Mouse (Mus musculus) frontal cortex, postnatal 36 days (tissue): ENCODE measurements at regions not wholly inside any gene's neighbourhood (a gene's known extent, or its start where the extent isn't known, plus 50 kb on each side); places are given as distances from the start of the nearest gene placed in this dataset.

Source experiments
- DNase-seq, 2 experiments: peaks; one replicate each; pipeline ENCODE4 v3.0.0; 2022; ENCODE audit warnings: low spot score in 2 of 2

DNA sequence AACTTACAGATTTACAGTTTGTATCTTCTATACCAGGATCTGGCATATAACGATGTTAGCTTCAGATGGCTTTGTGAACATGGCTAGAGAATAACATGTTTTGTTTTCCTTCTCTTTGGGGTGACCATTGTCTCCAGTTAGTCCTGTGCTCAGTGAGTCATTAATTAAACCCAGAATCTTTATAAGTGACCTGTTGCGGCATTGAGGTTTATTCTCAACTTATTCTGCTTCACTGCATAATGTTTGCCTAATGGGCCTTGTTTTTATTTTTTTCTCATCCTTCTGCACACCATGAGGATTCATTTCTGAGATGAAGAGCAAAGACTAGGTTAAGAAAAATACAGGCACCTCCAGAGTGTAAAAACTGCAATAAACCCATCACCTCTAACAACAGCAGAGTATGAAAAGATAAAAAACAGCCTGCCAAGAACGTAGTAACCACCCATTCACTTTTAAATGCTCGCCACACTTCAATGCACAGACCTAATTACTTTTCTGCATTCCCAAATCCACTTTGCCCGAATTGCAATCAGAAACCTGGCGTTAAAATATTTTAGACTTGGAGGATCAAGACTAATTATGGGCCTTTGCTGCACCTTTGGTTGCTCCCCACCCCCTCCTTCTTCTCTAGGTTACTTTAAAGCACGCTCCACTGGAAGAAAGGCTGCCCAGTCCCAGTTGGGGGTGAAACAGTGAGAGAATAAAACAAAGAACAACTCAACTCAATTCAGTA, 381.5 kb upstream of the Nr2f1 start:
- no peak for DNase-seq

DNA sequence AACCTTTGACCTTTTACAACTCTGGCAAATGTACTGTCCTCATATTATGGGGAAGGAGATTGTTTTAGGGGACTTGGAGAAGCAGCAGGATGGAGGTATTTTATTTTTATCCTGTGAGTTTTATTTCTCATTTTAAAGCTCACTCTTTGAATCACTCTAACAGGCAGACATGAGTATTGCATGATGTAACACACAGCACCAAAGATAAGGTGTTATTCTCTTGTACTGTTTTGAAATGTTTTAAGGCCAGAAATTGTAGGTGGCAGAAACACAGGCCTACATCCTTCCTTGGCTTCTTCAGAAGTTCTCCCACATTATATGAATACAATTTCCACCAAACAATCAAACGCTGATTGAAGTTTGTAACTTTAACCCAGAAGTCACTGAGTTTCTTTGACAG, 377.9 kb upstream of the Nr2f1 start:
- DNase-seq, result no peak

DNA sequence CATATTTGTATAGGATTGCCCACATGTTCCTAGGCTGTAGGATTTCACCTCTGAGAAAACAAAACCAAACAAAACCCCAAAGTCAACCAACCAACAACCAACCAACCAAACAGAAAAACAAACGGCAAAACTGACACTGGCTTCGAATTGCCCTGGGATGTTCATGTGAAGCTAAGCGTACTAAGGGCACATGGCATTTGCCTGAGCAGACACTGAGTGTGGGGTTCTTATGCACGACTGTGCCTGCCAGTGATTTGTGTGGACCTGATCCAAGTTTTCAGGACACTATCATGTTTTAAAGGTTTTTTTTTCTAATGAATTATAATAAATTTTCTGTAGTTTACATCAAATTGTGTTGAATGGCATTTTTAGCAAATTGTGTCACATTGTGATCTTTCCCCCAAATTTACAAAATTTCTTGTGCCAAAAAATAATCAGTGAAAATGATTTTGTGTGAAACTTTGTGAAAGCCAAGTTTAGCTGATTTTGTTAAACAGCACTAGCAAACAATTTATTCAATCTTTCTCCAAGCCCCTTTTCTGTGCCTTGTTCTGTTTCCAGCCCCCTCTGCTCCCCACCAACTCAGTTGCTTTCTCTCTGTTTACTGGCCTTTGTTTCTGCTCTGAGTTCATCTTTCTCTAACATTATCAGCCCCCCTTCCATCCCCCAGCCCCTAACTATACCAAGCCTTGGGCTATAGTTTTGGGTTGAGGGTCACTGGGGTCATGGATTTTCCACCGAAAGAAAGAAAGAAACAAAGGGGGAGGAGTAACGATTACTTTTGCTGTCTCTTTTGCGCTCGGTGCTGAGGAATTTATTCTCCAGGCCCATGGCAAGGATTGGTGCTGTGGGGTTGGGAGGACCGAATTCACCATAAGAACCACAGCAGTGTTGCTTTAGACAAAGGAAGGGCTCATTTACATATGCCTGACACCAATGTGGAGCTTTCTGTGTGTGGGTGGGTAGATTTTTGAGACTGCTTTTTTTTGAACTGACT, 377.0 kb upstream of the Nr2f1 start:
- peak in 1 of 2 experiments; percentile 57 for DNase-seq

DNA sequence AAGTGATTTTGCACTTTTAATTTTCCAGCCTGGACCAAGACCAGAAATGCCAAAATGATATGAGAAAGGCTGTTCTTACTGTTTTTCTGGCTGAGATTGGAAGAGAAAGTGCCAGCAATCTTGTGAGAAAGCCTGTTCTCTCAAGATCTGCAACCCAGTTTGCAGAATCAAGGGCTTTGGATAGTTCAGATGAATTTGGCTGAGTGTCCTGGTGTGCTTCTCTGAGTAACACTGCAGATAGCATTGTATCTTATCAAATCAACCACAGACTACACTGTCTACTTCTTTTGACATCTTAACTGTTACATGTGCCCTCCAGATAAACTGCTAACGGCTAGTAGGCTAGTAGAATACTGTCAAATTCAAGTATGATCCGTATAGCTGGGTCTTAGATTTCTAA, 371.5 kb upstream of the Nr2f1 start:
- no peak for DNase-seq

DNA sequence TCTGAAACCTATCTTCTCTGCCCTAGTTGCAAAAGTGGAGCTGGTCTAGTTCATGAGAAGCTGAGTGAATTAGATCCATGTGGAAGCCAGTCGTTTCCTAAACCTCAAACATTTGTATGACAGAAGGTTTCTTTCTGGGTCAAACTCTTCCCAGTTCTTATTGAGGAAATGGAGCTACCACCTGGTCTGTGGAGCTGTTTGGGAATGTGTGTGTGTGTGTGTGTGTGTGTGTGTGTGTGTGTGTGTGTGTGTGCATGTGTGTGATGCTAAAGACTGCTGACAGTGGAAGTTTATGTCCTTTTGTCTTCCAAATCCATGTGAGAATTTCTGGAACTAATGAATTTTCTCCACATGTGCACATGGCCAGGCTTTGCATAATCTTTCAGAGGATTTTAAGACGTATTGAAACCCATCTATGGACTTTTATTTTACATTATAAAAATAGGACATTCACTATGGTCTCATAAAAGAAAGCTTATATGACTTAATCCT, 324.9 kb upstream of the Nr2f1 start:
- DNase-seq, result no peak

DNA sequence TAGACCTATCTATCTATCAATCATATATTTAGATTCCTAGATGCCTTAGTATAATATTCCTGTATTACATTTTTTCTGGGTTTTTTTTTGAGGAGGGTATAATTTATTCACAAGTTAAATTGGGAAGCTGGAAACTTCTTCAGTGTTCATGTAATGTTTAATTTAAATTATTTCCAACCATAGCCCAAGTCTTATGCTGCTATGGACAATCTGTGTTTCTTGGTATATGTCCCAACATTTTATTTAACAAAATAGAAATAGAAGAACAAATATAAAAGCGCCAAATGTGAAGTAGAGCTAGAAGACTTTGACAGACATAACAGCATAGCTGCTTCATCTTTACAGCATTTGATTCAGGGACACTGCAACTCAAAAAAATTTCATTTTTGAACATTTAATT, 321.2 kb upstream of the Nr2f1 start:
- DNase-seq, result no peak

DNA sequence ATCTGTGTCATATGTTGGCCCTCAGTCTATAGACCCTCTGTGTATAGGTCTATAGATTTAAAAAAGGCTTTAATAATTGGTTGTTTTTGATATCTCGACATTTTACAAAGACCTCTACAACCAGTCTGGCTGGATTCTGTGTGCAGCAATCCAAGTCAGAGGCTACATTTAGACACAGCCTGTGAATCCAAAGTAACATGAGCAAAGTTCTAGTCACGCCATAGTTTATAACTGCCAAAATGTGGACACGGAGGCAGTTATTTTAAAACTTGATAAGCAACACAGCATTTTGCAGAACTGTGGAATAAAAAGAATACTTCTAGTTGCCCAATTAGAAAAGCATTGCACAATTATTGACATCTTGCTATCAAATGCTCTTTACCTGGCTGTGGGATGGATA, 320.6 kb upstream of the Nr2f1 start:
- peak in 1 of 2 experiments; percentile 34 for DNase-seq

DNA sequence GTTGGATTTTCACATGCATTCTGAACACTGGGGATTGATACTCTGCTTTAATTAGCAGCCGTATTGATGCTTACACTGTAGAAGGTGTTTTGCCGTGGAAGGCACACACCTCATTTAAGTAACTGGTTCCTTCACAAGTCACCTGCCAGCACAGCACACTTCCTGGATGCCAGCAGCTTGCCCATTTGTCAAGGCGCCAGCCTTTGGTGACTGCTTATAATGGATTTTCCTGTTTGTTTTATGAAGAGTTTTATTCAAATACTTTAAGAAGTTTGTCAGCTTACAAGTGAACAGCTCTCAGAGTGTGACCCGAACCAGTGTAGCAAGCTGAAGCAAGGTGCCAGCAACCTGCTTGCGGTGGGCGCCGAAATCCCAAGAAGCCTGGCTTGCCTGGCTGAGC, 301.0 kb upstream of the Nr2f1 start:
- no peak for DNase-seq

DNA sequence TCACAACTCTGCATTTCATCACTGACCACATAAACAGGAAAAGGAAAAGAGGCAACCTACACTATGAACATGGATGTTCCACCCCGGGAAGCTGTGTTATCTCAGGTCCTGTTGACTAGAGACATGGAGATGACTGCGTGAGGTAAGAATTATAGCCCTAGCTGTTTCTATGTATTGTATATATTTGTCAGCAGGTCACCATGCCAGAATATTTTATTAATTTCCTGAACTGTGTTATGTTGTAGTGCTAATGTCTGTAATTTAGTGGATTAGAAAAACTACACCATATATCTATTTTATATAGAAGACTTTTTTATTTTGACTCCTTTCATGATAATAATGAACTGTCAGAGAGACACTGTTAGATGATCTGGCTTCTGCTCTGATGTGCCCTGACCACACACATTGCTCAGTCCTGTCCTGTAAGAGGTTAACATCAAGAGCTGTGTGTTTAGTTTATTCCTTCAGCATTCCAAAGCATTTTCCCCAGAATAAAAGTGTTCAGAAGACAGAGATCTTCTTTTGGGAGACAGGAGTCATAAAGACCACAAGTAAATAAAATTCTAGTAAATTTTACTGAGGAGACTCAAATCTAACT, 284.3 kb upstream of the Nr2f1 start:
- DNase-seq, result no peak

DNA sequence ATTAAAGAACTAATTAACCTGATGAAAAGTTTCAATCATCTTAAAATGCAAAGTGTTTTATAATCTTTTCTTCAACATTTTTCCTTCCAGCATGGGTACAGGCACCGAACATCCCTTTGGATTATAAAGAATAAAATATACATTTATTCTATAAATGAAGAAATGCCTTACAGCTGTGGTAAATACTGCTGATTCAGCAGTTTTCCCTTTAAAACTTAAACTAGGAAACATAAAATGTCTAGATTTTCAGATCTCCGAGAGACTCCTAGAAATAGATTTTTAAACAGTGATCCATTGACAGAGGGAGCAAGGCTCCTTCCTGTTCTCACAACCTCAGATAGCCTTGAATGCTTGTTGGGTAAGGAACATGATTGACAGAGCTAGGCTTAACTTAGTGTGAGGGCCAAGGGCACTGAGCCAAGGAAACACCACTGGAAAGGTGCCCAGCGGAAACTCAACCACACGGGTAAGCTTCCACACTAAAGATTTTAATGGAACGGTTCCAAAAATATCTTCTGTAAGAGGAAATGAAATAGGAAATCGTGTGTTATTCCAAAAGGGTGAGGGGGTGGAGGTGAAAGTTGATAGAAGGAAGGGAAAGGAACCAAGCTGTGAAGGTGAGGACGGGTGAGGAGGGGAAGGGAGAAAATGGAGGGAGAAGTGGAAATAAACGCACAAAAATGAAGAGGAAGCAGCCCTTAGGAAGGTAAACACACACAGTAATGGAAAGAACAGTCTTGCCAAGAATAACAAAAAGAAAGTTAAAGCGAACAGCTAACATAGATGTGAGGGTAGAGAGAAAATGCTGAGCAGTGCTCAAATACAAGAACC, 283.6 kb upstream of the Nr2f1 start:
- no peak for DNase-seq

DNA sequence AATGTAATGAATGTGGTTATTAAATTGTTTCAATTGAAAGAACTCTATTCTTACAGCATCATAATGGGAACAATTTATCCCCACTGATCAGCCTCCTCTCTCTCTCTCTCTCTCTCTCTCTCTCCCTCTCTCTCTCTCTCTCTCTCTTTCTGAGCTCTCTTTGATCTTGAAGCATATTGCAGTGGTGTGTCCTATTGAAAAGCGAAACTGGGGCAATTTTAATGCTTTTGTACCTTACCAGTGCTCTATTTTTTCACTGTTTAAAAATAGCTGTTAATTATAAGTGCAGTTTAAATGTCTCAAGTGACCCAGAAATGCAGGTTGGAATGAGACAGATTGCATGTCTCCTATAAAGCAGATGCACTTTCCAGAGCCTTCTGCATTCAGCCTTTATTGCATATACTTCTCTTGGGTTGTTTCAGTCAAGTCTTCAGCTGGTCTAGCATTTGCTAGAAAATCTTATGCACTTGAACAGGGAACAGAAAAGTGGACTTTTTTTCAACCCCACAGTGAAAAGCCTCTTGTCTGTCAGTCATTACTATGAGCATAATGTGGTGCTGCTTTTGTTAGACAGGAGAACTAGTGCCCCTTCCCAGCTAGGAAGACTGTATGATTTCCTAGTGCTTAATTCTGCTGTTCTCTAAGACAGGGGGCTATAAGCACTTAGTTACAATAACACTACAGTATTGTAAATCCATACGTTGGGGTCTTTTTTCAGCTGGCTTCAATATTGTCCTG, 251.9 kb upstream of the Nr2f1 start:
- no peak for DNase-seq

DNA sequence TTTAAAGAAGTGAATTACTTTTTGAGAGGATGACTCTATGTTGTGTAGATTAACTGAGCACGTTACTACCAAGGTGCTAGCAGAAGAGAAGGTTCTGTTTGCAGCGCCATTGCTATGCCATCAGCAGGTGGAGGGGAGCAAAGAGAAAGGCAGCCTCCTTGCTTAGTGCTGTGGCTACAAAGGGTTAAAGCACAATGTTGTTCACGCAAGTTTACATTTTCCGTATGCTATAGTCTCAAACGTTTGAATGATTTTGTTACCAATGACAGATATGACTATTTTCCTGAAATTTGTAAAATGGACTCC, 247.1 kb upstream of the Nr2f1 start:
- no peak for DNase-seq

DNA sequence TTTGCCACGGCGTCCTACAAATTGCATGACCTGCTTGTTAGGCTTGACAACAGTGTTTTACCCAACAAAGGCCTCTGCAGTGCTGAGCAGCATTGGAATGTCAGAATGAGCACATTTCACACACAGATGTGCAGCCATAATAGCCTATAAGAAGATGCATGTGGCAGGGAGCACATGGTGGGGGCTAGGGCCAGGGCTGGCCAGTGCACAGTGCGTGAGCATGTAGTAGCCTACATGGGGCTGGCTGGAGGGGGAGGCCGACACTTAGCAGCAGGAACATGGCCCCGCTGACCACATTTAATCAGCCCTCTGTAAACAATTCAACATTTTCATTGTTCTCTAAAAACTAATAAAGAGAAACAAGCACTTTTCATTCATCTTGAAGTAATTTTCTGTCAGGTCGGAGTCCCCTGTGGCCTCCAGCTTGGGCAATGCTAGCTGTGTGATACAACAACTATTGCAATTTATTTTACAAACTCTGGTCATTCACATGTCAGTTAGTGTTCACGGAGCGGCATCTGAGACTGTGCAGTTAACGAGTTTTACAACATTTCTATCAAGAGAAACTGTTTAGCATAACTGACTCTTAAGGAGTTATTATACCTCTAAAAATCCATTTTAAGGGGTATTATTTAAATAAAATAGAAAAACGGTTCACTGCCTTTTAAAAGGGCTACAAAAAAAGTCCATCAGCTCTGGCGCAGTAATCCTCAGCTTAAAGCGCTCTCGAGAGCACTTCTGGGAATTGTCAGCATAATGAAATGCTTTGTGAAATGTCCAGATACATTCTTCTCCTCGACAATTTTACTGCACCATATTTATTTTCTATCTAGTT, 246.6 kb upstream of the Nr2f1 start:
- DNase-seq, result no peak

DNA sequence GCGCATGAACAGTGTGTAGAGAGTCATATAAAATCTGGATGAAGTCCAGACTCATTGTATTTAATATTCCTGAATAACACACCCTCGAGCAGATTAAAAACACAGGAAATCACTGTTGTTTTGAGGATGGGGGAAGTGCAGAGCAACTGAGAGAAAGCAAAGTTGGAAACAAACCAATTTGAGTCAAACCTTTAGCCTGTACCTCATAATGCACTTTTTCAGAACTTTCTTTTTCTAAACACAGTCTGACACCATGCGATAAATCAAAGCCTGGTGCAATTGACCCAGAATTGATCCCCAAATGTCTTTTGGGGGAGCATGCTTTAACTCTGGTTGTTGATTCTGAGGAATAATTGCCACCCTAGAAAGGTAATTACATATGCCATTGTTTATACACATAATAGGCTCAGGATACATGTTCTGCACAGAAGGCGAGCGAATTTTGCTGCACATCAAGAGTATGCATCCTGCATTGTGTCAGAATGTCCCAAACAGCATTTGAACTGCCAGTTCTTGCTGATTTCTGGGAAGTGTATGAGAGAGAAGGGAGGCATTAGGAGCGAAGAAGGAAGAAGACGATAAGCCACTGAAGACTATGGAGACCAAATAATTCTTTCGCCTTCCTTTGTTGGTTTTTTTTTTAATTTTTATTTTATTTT, 245.3 kb upstream of the Nr2f1 start:
- DNase-seq, result no peak

DNA sequence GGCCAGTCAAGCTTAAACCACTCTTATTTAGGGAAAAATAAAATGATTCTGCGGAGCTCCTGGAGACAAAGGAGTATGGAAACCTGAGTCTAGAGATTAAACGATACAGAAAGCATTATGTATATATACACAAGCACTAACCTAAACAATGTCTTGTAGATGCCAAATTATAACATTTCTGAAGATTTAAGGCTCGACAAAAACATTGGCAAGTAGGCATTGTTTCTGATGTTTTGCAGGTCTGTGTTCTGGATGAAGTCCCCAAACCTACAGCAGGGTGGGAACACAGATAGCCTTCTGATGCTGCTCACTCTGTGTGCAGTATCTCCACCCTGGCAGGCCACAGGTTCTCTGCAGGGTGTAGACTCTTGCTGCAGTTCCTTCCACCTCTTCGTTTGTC, 228.9 kb upstream of the Nr2f1 start:
- DNase-seq, result no peak

DNA sequence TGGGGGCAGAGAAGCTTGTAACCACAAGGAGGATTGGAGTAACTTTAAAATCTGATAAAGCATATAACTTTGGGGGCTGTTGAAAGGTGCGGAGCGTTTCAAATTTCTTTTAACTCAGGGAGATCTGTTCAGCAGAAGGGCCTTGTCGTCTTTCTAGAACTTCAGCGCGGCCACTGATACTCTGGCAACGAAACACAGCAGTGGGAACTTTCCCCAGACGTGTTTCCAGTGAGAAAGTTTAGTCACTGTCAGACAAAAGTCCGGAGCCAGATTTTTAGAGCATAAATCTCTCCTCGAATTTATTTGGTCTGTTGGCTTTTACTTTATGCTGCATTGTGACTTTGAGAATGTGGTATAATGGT, 228.5 kb upstream of the Nr2f1 start:
- no peak for DNase-seq

DNA sequence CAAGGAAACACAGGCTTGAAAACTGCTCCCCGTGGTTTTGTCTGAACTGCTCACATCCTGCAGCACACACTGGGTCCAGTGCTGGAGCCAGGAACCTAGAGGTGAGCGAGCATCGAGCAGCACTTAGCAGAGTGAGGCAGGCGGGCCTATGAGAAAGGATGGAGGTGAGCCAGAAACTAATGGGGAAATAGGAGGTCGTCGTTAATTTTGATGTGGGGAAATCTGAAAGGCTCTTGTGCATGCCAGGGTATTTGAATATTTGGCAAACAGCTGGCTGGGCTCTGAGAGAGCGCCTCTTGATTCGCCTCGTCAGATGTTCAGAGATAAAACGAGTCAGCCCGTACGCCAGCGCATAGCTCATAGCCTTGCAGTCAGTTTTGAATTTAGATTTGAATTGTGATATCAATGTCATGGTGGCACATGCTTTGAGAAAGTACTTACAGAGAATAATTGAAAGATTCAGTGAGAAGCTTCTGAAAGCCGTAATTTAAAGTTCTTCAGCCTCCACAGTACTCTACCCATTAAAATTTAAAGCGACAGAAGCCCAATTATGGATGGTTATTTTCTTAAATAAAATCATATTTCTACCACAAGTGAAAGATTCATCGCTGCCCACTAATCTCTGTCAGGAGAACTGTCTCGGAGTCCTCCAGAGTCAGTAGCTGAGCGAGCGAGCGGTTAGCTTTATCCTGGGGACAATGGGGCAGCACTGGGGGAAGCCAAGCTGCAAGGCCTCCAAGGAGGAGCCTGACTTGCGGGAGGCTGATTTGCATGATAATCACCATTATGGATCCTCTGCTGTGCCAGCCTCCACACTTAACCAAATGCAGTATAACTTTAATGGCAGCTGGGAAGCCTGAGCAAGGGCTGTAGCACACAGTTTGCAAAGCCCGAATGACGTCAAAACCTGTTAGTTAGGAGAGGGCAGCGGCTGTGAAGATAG, 227.9 kb upstream of the Nr2f1 start:
- peak; percentile 46 to 65 for DNase-seq

DNA sequence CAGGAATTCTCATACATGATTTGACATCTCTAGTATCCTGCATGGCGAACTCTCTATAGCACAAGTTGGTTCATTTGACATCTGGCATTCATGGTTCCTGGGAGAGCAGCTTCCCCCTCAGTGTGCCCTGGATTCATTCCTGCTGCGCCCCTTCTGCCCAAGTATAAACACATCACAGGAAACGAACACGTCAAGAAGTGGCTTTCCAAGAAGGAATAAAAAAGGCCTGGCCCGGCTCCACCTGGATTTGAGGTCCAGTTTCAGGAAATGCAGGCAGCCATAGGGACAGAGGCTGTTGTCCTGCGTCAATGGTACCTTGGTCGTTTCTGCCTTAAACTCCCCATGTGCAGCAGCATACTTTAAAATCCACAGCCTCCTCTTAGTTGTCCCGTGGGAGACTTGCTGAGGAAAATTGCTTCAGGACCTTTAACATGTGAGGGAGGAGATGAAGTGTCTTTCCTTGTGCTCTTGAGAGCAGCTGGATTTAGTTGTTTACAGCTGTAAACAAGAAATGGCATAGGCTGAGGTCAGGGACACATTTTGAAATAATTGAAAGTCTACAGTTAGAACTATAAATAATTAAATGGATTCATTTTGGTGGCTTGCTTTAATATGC, 226.9 kb upstream of the Nr2f1 start:
- DNase-seq, result no peak
